Mouse (Mus musculus) colon, adult 2 months (tissue): Measurements from ENCODE around the gene Plxna1. TPM values are rescaled to one million over a fixed set of nuclear protein-coding genes. Genes with fewer than 3 reads are reported as not detected.

Source experiments
- polyA plus RNA-seq: library from polyadenylated mRNA; depleted of rRNA; stranded (reverse); fragments of >200 nt; gene quantifications from 2 replicates; pipeline ENCODE4 v1.2.3, GENCODE M21; 2012; rRNA removed

Gene Plxna1
- 32.0 and 34.6 TPM in 2 replicates for polyA plus RNA-seq

DNA sequence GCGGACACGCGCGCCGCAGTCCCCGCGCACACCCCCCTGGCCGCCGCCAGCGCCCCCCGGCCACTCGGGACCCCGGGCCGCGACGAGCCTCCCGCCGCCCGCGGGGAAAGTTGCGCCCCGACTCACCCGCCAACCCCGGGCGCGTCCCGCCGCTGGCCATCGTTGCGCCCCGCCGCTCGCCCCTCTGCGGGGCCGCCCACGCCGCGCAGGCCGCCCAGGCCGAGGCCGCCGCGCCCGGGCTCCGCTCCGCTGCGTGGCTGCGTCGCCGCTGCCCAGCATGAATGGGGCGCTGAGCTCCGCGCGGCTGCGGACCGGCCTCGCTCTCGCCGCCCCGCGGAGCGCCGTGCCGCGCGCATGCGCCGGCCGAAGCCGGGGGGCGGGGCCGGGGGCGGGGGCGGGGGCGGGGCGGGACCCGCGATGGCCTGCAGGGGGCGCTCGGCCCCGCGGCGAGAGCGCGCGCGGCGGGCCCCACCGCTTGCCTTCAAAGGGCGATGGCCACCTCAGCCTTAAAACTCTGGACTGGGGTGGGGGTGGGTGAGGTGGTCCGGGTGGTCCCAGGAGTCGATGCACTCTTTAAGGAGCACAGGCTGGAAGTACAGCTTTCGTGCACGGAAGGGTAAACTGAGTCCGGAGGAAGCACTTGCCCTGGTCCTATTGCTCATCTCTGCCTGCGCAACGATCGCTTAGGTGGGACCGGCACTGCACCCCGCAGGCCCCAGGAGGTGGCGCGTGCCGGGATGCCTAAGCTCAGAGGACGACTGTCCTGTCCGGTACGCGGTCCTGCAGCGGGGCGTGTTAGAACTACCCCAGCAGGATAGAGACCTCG is at the start of gene Plxna1:
Gene Plxna1, minus strand, starts transcription at position 340 of the 826 bp plus-strand sequence.

Other genes starting within 250 kb of the Plxna1 start
- 13.1 and 21.0 TPM in 2 replicates for gene Chchd6, start 233.0 kb upstream of the Plxna1 start, polyA plus RNA-seq